Mouse (Mus musculus): ENCODE results near the gene Gpd2. TPM values are rescaled to one million over a fixed set of nuclear protein-coding genes. Genes with fewer than 3 reads are reported as not detected.

Gpd2 gene
- polyA plus RNA-seq, 1 experiment from 2014 or later: 16.6 TPM

- WGBS: 82% methylated on average over 13 of the region's 13 CpGs
- Histone ChIP-seq H3K9me3 (replicated peaks) (no peaks in the 10 kb centered on the region), H3K9ac (no peak overlapping the region), H3K27me3 (replicated peaks) (no peaks in the 10 kb centered on the region), H3K4me1 (replicated peaks) (peaks cover 22% of the 10 kb centered on the region), H3K4me3 (no peak overlapping the region), H3K36me3 (no peaks in the 10 kb centered on the region), H3K27ac (ENCODE audit: poor library complexity, severe bottlenecking) (no peak overlapping the region), H3K4me2 (no peak overlapping the region)
- ATAC-seq (ENCODE audit: insufficient number of reproducible peaks, low FRiP score): no peak
These were observed 14.3 kb downstream of the Gpd2 start for GRCm38 (mm10) chr2:57251636-57252317.

- WGBS: 82% methylated on average over 10 of the region's 10 CpGs
- Histone ChIP-seq H3K36me3 (no peaks in the 10 kb centered on the region), H3K27ac (ENCODE audit: poor library complexity, severe bottlenecking) (no peak overlapping the region), H3K9me3 (replicated peaks) (no peaks in the 10 kb centered on the region), H3K9ac (no peak overlapping the region), H3K4me3 (no peak overlapping the region), H3K4me1 (replicated peaks) (peaks cover 24% of the 10 kb centered on the region), H3K4me2 (no peak overlapping the region), H3K27me3 (replicated peaks) (no peaks in the 10 kb centered on the region)
- ATAC-seq (ENCODE audit: insufficient number of reproducible peaks, low FRiP score): no peak
These were observed 15.3 kb downstream of the Gpd2 start for GRCm38 (mm10) chr2:57252542-57253301.

- Histone ChIP-seq H3K4me2 (no peak overlapping the region), H3K9ac (no peak overlapping the region), H3K36me3 (no peaks in the 10 kb centered on the region), H3K9me3 (replicated peaks) (no peaks in the 10 kb centered on the region), H3K4me3 (no peak overlapping the region), H3K27ac (ENCODE audit: poor library complexity, severe bottlenecking) (no peak overlapping the region), H3K27me3 (replicated peaks) (no peaks in the 10 kb centered on the region), H3K4me1 (replicated peaks) (peaks cover 24% of the 10 kb centered on the region)
- 75% methylated on average over 4 of the region's 4 CpGs for WGBS
- ATAC-seq (ENCODE audit: insufficient number of reproducible peaks, low FRiP score): no peak
These were observed 16.8 kb downstream of the Gpd2 start for GRCm38 (mm10) chr2:57254267-57254666.

GRCm38 (mm10) chr2:57255153-57255670 is 17.8 kb downstream of the Gpd2 start:
- peak overlapping the region; percentile 38 for H3K4me2 ChIP-seq

GRCm38 (mm10) chr2:57255836-57256235 is 18.4 kb downstream of the Gpd2 start:
- no peak overlapping the region for H3K4me3 ChIP-seq
- ATAC-seq (ENCODE audit: insufficient number of reproducible peaks, low FRiP score): no peak
- no peak overlapping the region for H3K9ac ChIP-seq
- peaks cover 24% of the 10 kb centered on the region for H3K4me1 ChIP-seq (replicated peaks)
- H3K9me3 ChIP-seq (replicated peaks): no peaks in the 10 kb centered on the region
- peak overlapping the region; percentile 38 for H3K4me2 ChIP-seq
- no peaks in the 10 kb centered on the region for H3K36me3 ChIP-seq
- H3K27me3 ChIP-seq (replicated peaks): no peaks in the 10 kb centered on the region
- WGBS: 48% methylated on average over 3 of the region's 3 CpGs
- peak overlapping the region; percentile 59 for H3K27ac ChIP-seq (ENCODE audit: poor library complexity, severe bottlenecking)

More at GRCm38 (mm10) chr2:57255153-57255670, 17.8 kb downstream of the Gpd2 start:
- H3K4me3 ChIP-seq: no peak overlapping the region
- H3K36me3 ChIP-seq: no peaks in the 10 kb centered on the region
- ATAC-seq (ENCODE audit: insufficient number of reproducible peaks, low FRiP score): no peak
- H3K9me3 ChIP-seq (replicated peaks): no peaks in the 10 kb centered on the region
- no peaks in the 10 kb centered on the region for H3K27me3 ChIP-seq (replicated peaks)
- no peak overlapping the region for H3K9ac ChIP-seq
- WGBS: 52% methylated on average over 11 of the region's 11 CpGs
- peak overlapping the region; percentile 59 for H3K27ac ChIP-seq (ENCODE audit: poor library complexity, severe bottlenecking)
- peaks cover 24% of the 10 kb centered on the region for H3K4me1 ChIP-seq (replicated peaks)

GRCm38 (mm10) chr2:57256459-57256858 is 19.0 kb downstream of the Gpd2 start:
- Histone ChIP-seq H3K9me3 (replicated peaks) (no peaks in the 10 kb centered on the region), H3K4me1 (replicated peaks) (peaks cover 24% of the 10 kb centered on the region), H3K4me3 (no peak overlapping the region), H3K27ac (ENCODE audit: poor library complexity, severe bottlenecking) (no peak overlapping the region), H3K4me2 (no peak overlapping the region), H3K36me3 (no peaks in the 10 kb centered on the region), H3K27me3 (replicated peaks) (no peaks in the 10 kb centered on the region), H3K9ac (no peak overlapping the region)
- ATAC-seq (ENCODE audit: insufficient number of reproducible peaks, low FRiP score): no peak
- 37% methylated on average over 6 of the region's 6 CpGs for WGBS

- no peak for ATAC-seq (ENCODE audit: insufficient number of reproducible peaks, low FRiP score)
- WGBS: 86% methylated on average over 8 of the region's 8 CpGs
- H3K9me3 ChIP-seq (replicated peaks): no peaks in the 10 kb centered on the region
- H3K9ac ChIP-seq: no peak overlapping the region
- no peak overlapping the region for H3K4me3 ChIP-seq
- H3K36me3 ChIP-seq: no peaks in the 10 kb centered on the region
- H3K4me2 ChIP-seq: no peak overlapping the region
- H3K27ac ChIP-seq (ENCODE audit: poor library complexity, severe bottlenecking): no peak overlapping the region
- H3K4me1 ChIP-seq (replicated peaks): peaks cover 5% of the 10 kb centered on the region
- no peaks in the 10 kb centered on the region for H3K27me3 ChIP-seq (replicated peaks)
These were observed 24.0 kb downstream of the Gpd2 start for GRCm38 (mm10) chr2:57261286-57262077.

- H3K27me3 ChIP-seq (replicated peaks): no peaks in the 10 kb centered on the region
- H3K9me3 ChIP-seq (replicated peaks): no peaks in the 10 kb centered on the region
- no peak overlapping the region for H3K9ac ChIP-seq
- H3K36me3 ChIP-seq: no peaks in the 10 kb centered on the region
- no peak overlapping the region for H3K27ac ChIP-seq (ENCODE audit: poor library complexity, severe bottlenecking)
- no peak for ATAC-seq (ENCODE audit: insufficient number of reproducible peaks, low FRiP score)
- 74% methylated on average over 1 of the region's 1 CpGs for WGBS
- H3K4me1 ChIP-seq (replicated peaks): 0 out of 2 replicates have a peak, but pooled peaks cover 2% of the 10 kb centered on the region
- H3K4me2 ChIP-seq: no peak overlapping the region
- H3K4me3 ChIP-seq: no peak overlapping the region
These were observed 26.0 kb downstream of the Gpd2 start for GRCm38 (mm10) chr2:57263431-57263830.

GRCm38 (mm10) chr2:57264912-57265311 is 27.5 kb downstream of the Gpd2 start:
- H3K4me2 ChIP-seq: no peak overlapping the region
- H3K27me3 ChIP-seq (replicated peaks): no peaks in the 10 kb centered on the region
- no peaks in the 10 kb centered on the region for H3K36me3 ChIP-seq
- no peak for ATAC-seq (ENCODE audit: insufficient number of reproducible peaks, low FRiP score)
- H3K27ac ChIP-seq (ENCODE audit: poor library complexity, severe bottlenecking): no peak overlapping the region
- no peaks in the 10 kb centered on the region for H3K9me3 ChIP-seq (replicated peaks)
- WGBS: 78% methylated on average over 7 of the region's 7 CpGs
- no peak overlapping the region for H3K4me3 ChIP-seq
- H3K9ac ChIP-seq: no peak overlapping the region
- H3K4me1 ChIP-seq (replicated peaks): peaks cover 6% of the 10 kb centered on the region

GRCm38 (mm10) chr2:57266679-57267393 is 29.4 kb downstream of the Gpd2 start:
- Histone ChIP-seq H3K27ac (ENCODE audit: poor library complexity, severe bottlenecking) (no peak overlapping the region), H3K4me1 (replicated peaks) (peaks cover 11% of the 10 kb centered on the region), H3K4me3 (no peak overlapping the region), H3K36me3 (no peaks in the 10 kb centered on the region), H3K9ac (no peak overlapping the region), H3K4me2 (no peak overlapping the region), H3K27me3 (replicated peaks) (no peaks in the 10 kb centered on the region), H3K9me3 (replicated peaks) (0 out of 2 replicates have a peak, but pooled peaks cover 3% of the 10 kb centered on the region)
- no peak for ATAC-seq (ENCODE audit: insufficient number of reproducible peaks, low FRiP score)
- 81% methylated on average over 4 of the region's 4 CpGs for WGBS

All from heart, embryonic 12.5 days (tissue).